Mouse (Mus musculus): Measurements from ENCODE around the gene Setd3.

DNA sequence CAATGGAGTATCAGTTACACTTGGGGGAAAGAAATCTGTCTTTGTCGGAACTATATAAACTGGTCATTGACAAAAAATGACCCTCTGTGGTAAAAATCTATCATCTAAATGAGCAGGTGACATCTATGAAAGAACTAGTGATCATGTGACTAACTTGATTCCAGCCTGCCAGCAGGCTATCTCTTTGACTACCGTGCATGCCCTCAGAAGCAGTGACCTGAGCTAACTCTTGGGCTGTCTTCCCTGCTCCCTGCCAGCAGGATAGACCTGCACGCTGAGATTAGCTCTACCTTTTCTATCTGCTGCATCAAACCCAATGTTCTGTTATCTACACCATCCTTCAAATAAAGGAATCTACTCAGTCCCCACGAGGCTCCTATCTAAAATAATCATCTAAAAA is 6.5 kb downstream of the Setd3 start:
- TF ChIP-seq CTCF (IDR thresholded peaks at IDR 0.05; ENCODE audit: low read depth) (no peak), EP300 (IDR thresholded peaks at IDR 0.05; ENCODE audit: low read depth) (no peak)
